Mouse (Mus musculus): Measurements from ENCODE around the gene Cyfip2. TPM values are rescaled to one million over a fixed set of nuclear protein-coding genes. Genes with fewer than 3 reads are reported as not detected.

The Cyfip2 gene
- total and polyA plus RNA-seq, 3 experiments: 28.8 to 68.8 (median 55.2) TPM

DNA sequence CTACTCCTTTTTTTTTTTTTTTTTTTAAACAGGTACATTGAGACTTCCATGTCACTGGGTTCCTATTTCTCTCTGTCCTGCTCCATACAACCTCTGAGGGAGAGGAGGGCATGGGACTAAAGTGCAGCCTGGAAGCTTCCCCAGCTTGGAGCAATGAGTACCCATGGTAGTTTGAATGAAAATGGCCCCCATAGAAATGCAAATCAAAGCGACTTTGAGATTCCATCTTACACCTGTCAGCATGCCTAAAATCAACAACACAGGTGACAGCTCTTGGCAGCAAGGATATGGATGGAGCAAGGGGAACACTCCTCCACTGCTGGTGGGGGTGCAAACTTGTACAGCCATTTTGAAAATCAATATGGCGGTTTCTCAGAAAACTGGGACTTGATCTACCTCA lies 57.4 kb downstream of the Cyfip2 start:
- no peaks in the 10 kb centered on the region for H3K36me3 ChIP-seq (ENCODE audit: control insufficient read depth, insufficient read depth, low read length)
- H3K4me3 ChIP-seq: no peak overlapping the region
- no peak overlapping the region for H3K9ac ChIP-seq (ENCODE audit: low read depth, low read length)
- 85% methylated on average over 2 of the region's 2 CpGs for WGBS
- TF ChIP-seq CTCF (IDR thresholded peaks at IDR 0.05) (no peak), POLR2A (IDR thresholded peaks at IDR 0.05; ENCODE audit: insufficient read depth, low read depth, low read length) (no peak), EP300 (IDR thresholded peaks at IDR 0.05; ENCODE audit: insufficient read depth, low read depth, low read length) (no peak)
- H3K79me2 ChIP-seq (replicated peaks; ENCODE audit: control insufficient read depth, insufficient read depth, low read length): no peaks in the 10 kb centered on the region
- no peaks in the 10 kb centered on the region for H3K27me3 ChIP-seq (ENCODE audit: control insufficient read depth, insufficient read depth, low read length)
- no peak for DNase-seq
- intact Hi-C loops (cut with DNase I): no loop called here
- H3K27ac ChIP-seq: no peak overlapping the region
- no peaks in the 10 kb centered on the region for H3K4me1 ChIP-seq (ENCODE audit: control insufficient read depth, insufficient read depth, low read length)

GRCm38 (mm10) chr11:46251994-46252393 lies 60.7 kb downstream of the Cyfip2 start:
- intact Hi-C loops (cut with DNase I): no loop called here
- no peak overlapping the region for H3K9ac ChIP-seq (ENCODE audit: low read depth, low read length)
- WGBS: 26% methylated on average over 7 of the region's 7 CpGs
- TF ChIP-seq CTCF (IDR thresholded peaks at IDR 0.05): peak; percentile 98
- no peak for TF ChIP-seq POLR2A (IDR thresholded peaks at IDR 0.05; ENCODE audit: insufficient read depth, low read depth, low read length)
- TF ChIP-seq EP300 (IDR thresholded peaks at IDR 0.05; ENCODE audit: insufficient read depth, low read depth, low read length): no peak
- no peaks in the 10 kb centered on the region for H3K36me3 ChIP-seq (ENCODE audit: control insufficient read depth, insufficient read depth, low read length)
- H3K27ac ChIP-seq: no peak overlapping the region
- H3K4me1 ChIP-seq (ENCODE audit: control insufficient read depth, insufficient read depth, low read length): no peaks in the 10 kb centered on the region
- peak; percentile 53 to 69 for DNase-seq
- no peaks in the 10 kb centered on the region for H3K79me2 ChIP-seq (replicated peaks; ENCODE audit: control insufficient read depth, insufficient read depth, low read length)
- no peaks in the 10 kb centered on the region for H3K27me3 ChIP-seq (ENCODE audit: control insufficient read depth, insufficient read depth, low read length)
- no peak overlapping the region for H3K4me3 ChIP-seq

GRCm38 (mm10) chr11:46248352-46248751 lies 64.3 kb downstream of the Cyfip2 start:
- Histone ChIP-seq H3K27ac (no peak overlapping the region), H3K36me3 (ENCODE audit: control insufficient read depth, insufficient read depth, low read length) (no peaks in the 10 kb centered on the region), H3K79me2 (replicated peaks; ENCODE audit: control insufficient read depth, insufficient read depth, low read length) (no peaks in the 10 kb centered on the region), H3K9ac (ENCODE audit: low read depth, low read length) (no peak overlapping the region), H3K4me3 (no peak overlapping the region), H3K4me1 (ENCODE audit: control insufficient read depth, insufficient read depth, low read length) (no peaks in the 10 kb centered on the region), H3K27me3 (ENCODE audit: control insufficient read depth, insufficient read depth, low read length) (no peaks in the 10 kb centered on the region)
- intact Hi-C loops (cut with DNase I): no loop called here
- 72% methylated on average over 3 of the region's 3 CpGs for WGBS
- DNase-seq: no peak
- TF ChIP-seq EP300 (IDR thresholded peaks at IDR 0.05; ENCODE audit: insufficient read depth, low read depth, low read length): no peak
- TF ChIP-seq POLR2A (IDR thresholded peaks at IDR 0.05; ENCODE audit: insufficient read depth, low read depth, low read length): no peak
- no peak for TF ChIP-seq CTCF (IDR thresholded peaks at IDR 0.05)

DNA sequence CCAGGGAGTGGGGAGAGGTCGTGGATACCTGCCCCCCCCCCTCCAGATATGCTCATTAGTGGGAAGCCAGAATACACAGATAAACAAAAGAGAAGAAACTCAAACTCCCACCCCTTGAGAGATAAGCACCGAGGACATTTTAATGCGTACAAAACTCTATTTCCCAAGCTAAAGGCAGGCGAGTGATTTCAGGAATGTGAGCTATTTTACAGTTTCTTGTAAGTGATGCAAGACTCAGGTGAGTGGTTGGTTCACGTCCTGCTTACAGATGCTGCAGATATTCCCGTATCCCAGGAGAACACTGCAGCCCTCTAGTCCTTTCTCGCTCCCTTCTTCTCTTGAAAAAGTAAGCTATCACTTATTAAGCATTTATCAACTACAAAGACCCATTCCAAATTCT lies 66.3 kb downstream of the Cyfip2 start:
- Histone ChIP-seq H3K4me3 (no peak overlapping the region), H3K79me2 (replicated peaks; ENCODE audit: control insufficient read depth, insufficient read depth, low read length) (no peaks in the 10 kb centered on the region), H3K4me1 (ENCODE audit: control insufficient read depth, insufficient read depth, low read length) (no peaks in the 10 kb centered on the region), H3K27me3 (ENCODE audit: control insufficient read depth, insufficient read depth, low read length) (no peaks in the 10 kb centered on the region), H3K9ac (ENCODE audit: low read depth, low read length) (no peak overlapping the region), H3K27ac (no peak overlapping the region), H3K36me3 (ENCODE audit: control insufficient read depth, insufficient read depth, low read length) (no peaks in the 10 kb centered on the region)
- intact Hi-C loops (cut with DNase I): no loop called here
- WGBS: 61% methylated on average over 7 of the region's 7 CpGs
- no peak for TF ChIP-seq CTCF (IDR thresholded peaks at IDR 0.05)
- TF ChIP-seq EP300 (IDR thresholded peaks at IDR 0.05; ENCODE audit: insufficient read depth, low read depth, low read length): no peak
- TF ChIP-seq POLR2A (IDR thresholded peaks at IDR 0.05; ENCODE audit: insufficient read depth, low read depth, low read length): no peak
- no peak for DNase-seq

- no peaks in the 10 kb centered on the region for H3K4me1 ChIP-seq (ENCODE audit: control insufficient read depth, insufficient read depth, low read length)
- H3K27ac ChIP-seq: no peak overlapping the region
- no peaks in the 10 kb centered on the region for H3K79me2 ChIP-seq (replicated peaks; ENCODE audit: control insufficient read depth, insufficient read depth, low read length)
- no peak overlapping the region for H3K9ac ChIP-seq (ENCODE audit: low read depth, low read length)
- H3K4me3 ChIP-seq: no peak overlapping the region
- TF ChIP-seq POLR2A (IDR thresholded peaks at IDR 0.05; ENCODE audit: insufficient read depth, low read depth, low read length): no peak
- TF ChIP-seq EP300 (IDR thresholded peaks at IDR 0.05; ENCODE audit: insufficient read depth, low read depth, low read length): no peak
- no peak for TF ChIP-seq CTCF (IDR thresholded peaks at IDR 0.05)
- no peak for DNase-seq
- intact Hi-C loops (cut with DNase I): no loop called here
- no peaks in the 10 kb centered on the region for H3K27me3 ChIP-seq (ENCODE audit: control insufficient read depth, insufficient read depth, low read length)
- 53% methylated on average over 8 of the region's 8 CpGs for WGBS
- H3K36me3 ChIP-seq (ENCODE audit: control insufficient read depth, insufficient read depth, low read length): no peaks in the 10 kb centered on the region
Observed at GRCm38 (mm10) chr11:46245926-46246325, 66.7 kb downstream of the Cyfip2 start.

DNA sequence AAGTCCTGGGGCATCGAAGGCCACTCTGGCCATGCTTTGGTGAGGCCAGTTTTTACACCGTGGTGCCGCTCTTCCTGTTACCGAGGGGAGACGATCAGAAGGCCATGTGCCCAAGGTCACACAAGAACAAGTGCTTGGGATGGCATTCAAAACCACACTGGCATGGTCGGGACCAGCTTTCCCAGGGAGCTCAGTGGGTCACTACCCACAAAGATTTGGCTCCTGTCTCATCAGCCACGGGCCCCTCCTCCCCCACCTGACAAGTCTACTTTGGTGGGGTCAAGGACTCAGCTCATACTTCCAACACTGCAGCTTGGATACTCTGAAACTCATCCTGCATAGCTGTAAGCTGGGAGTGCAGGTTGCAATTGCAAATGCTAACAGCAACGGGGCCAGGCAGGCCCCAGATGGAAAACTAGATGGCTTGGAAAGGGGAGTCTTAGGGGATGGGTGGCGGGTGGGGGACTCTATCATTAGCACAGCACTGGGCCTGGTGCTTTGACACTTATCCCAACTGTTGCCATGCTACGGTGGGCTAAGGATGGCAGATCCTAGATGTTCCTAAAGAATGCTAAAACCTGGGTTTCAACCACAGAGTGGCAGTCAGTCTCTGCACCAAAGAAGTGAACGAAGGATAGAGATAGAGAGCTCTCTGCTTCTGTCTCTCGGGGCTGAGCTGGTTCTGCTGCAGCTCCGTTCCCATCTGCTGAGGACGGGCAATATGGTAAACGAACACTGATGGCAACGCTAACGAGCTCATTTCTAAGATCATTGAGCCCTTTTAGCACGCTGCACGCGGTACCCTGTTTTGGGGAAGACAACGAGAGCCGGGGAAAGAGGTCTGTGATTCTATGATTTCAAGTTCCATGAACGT lies 67.7 kb downstream of the Cyfip2 start:
- no peak for DNase-seq
- 80% methylated on average over 23 of the region's 23 CpGs for WGBS
- Histone ChIP-seq H3K27ac (no peak overlapping the region), H3K36me3 (ENCODE audit: control insufficient read depth, insufficient read depth, low read length) (no peaks in the 10 kb centered on the region), H3K79me2 (replicated peaks; ENCODE audit: control insufficient read depth, insufficient read depth, low read length) (no peaks in the 10 kb centered on the region), H3K4me3 (no peak overlapping the region), H3K27me3 (ENCODE audit: control insufficient read depth, insufficient read depth, low read length) (no peaks in the 10 kb centered on the region), H3K9ac (ENCODE audit: low read depth, low read length) (no peak overlapping the region), H3K4me1 (ENCODE audit: control insufficient read depth, insufficient read depth, low read length) (no peaks in the 10 kb centered on the region)
- TF ChIP-seq CTCF (IDR thresholded peaks at IDR 0.05) (no peak), EP300 (IDR thresholded peaks at IDR 0.05; ENCODE audit: insufficient read depth, low read depth, low read length) (no peak), POLR2A (IDR thresholded peaks at IDR 0.05; ENCODE audit: insufficient read depth, low read depth, low read length) (no peak)
- intact Hi-C loops (cut with DNase I): no loop called here

All from heart, adult 2 months (tissue).